Mouse (Mus musculus): ENCODE measurements around the gene Dmrt3.

DNA sequence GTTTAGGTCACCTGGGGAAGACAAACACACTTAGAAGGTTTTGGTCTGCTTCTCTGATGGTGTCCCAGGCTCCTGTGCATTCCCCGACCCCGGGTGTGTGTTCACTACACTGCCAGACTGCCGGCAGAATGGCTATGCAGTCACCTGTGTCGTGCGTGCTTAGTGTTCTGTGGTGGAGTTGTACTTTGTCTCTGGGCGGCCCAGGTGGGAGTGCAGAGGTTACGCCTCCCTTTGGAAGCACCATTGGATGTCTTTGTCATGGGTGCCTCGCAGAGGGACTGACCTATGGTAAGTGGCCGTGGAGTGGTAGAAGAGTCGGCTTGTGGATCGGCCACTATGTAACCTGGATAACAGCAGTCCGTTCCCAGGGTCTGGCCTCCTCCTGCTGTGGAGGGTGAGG is 45.7 kb upstream of the Dmrt3 start:
- TF ChIP-seq POLR2A (IDR thresholded peaks at IDR 0.05; ENCODE audit: control insufficient read depth in 1 of 2, insufficient read depth in 1 of 2, low read depth in 1 of 2, low read length in 2 of 2, poor library complexity in 1 of 2), result no peak
- no peak for TF ChIP-seq POLR2AphosphoS2 (IDR thresholded peaks at IDR 0.05; ENCODE audit: low read length)
- no peak for TF ChIP-seq TAL1 (IDR thresholded peaks at IDR 0.05; ENCODE audit: low read length)
- no peak for TF ChIP-seq CTCF (IDR thresholded peaks at IDR 0.05 in 2 of 3, conservative IDR thresholded peaks at IDR 0.05 in 1 of 3; ENCODE audit: control insufficient read depth in 1 of 3, insufficient read depth in 1 of 3, low read depth in 2 of 3, low read length in 3 of 3, poor library complexity in 1 of 3, severe bottlenecking in 1 of 3)
- TF ChIP-seq JUND (IDR thresholded peaks at IDR 0.05; ENCODE audit: low read depth, low read length), result no peak
- TF ChIP-seq RCOR1 (IDR thresholded peaks at IDR 0.05; ENCODE audit: low read depth, low read length), result no peak
- TF ChIP-seq GATA1 (IDR thresholded peaks at IDR 0.05; ENCODE audit: low read depth, low read length), result no peak
- no peak for TF ChIP-seq NRF1 (IDR thresholded peaks at IDR 0.05; ENCODE audit: insufficient read depth, low read depth, low read length, poor library complexity, severe bottlenecking)
- TF ChIP-seq KAT2A (conservative IDR thresholded peaks at IDR 0.05; ENCODE audit: low read depth, low read length), result no peak
- no peak for TF ChIP-seq EP300 (IDR thresholded peaks at IDR 0.05; ENCODE audit: low read depth in 1 of 2, low read length in 2 of 2)
